Mouse (Mus musculus): ENCODE results near the gene Pip5k1b. TPM values are rescaled to one million over a fixed set of nuclear protein-coding genes. Genes with fewer than 3 reads are reported as not detected.

Pip5k1b gene
- polyA plus RNA-seq, 1 experiment from 2014 or later = 1.3 TPM

DNA sequence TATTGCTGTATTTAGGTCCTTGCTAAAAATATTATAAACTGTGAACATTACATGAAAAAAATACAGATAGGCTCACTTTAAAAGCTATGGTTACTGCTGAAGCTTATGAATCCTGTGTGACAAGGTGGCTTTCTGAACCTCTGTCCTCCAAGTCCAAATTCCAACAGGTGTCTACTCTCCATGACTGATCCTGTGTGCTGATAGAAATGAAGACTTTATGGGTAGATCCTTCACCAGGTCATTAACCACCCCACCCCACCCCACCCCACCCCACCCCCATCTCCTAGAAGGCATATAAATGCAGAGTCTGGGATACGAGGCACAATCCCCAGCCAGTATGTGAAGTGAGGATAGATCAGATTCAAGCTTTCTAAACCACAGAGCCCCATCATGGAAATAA lies 16.6 kb downstream of the Pip5k1b start:
- Histone ChIP-seq H3K27me3 (ENCODE audit: control insufficient read depth, insufficient read depth, low read length) (no peaks in the 10 kb centered on the region), H3K4me1 (ENCODE audit: control insufficient read depth, insufficient read depth, low read length) (no peaks in the 10 kb centered on the region), H3K4me2 (ENCODE audit: low read depth) (no peak overlapping the region), H3K27ac (ENCODE audit: low read depth, low read length) (no peak overlapping the region), H3K9me3 (ENCODE audit: control insufficient read depth, low read length) (no peaks in the 10 kb centered on the region), H3K9ac (ENCODE audit: low read length) (no peak overlapping the region), H3K36me3 (ENCODE audit: control insufficient read depth, insufficient read depth, low read length) (no peaks in the 10 kb centered on the region), H3K4me3 (ENCODE audit: low read depth, low read length) (no peak overlapping the region)
- WGBS = 93% methylated on average over 1 of the region's 1 CpGs
- ATAC-seq (ENCODE audit: insufficient read depth, low FRiP score, low TSS enrichment) = no peak
- DNase-seq (ENCODE audit: low spot score) = no peak

DNA sequence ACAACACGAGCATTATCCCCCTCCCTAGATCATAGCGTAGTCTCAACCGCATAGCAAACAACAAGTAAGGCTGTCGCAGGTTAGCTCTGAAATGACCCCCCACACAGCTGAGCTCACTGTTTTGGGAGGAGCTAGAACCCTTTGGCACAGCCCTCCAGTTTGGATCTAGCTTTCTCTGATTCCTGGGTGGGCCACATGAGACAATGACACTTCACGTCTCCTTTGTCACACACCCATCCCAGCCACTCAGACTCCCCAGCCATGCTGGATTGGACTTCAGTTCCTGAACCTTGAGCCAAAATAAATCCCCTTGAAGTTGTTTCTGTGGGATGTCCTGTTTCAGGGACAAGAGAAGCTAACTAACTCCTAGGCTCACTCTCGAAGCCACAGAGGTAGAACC lies 17.5 kb downstream of the Pip5k1b start:
- 93% methylated on average over 6 of the region's 6 CpGs for WGBS
- Histone ChIP-seq H3K4me1 (ENCODE audit: control insufficient read depth, insufficient read depth, low read length) (no peaks in the 10 kb centered on the region), H3K9me3 (ENCODE audit: control insufficient read depth, low read length) (no peaks in the 10 kb centered on the region), H3K27me3 (ENCODE audit: control insufficient read depth, insufficient read depth, low read length) (no peaks in the 10 kb centered on the region), H3K4me3 (ENCODE audit: low read depth, low read length) (no peak overlapping the region), H3K9ac (ENCODE audit: low read length) (no peak overlapping the region), H3K36me3 (ENCODE audit: control insufficient read depth, insufficient read depth, low read length) (no peaks in the 10 kb centered on the region), H3K4me2 (ENCODE audit: low read depth) (no peak overlapping the region), H3K27ac (ENCODE audit: low read depth, low read length) (no peak overlapping the region)
- no peak for ATAC-seq (ENCODE audit: insufficient read depth, low FRiP score, low TSS enrichment)
- no peak for DNase-seq (ENCODE audit: low spot score)

DNA sequence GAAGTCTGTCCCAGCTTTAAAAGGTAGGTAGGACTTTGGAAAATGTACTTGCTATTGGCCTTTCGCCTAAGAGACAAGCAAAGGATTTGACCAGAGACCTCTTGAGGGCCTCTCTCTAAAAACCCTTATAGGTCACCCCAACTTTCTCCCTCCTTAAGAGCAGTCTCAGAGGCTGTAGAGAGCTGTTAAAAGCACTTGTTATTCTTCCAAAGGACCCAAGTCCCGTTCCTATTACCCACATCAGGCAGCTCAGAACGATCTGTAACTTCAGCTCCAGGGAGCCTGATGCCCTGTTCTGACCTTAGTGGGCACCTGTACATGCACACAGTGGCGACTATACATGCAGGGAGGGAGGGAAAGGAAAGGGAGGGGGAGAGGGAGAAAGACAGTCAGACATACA lies 18.0 kb downstream of the Pip5k1b start:
- H3K9me3 ChIP-seq (ENCODE audit: control insufficient read depth, low read length) = no peaks in the 10 kb centered on the region
- DNase-seq (ENCODE audit: low spot score) (no peak), ATAC-seq (ENCODE audit: insufficient read depth, low FRiP score, low TSS enrichment) (no peak)
- no peaks in the 10 kb centered on the region for H3K4me1 ChIP-seq (ENCODE audit: control insufficient read depth, insufficient read depth, low read length)
- WGBS = 80% methylated on average over 4 of the region's 4 CpGs
- no peak overlapping the region for H3K9ac ChIP-seq (ENCODE audit: low read length)
- no peak overlapping the region for H3K4me3 ChIP-seq (ENCODE audit: low read depth, low read length)
- H3K4me2 ChIP-seq (ENCODE audit: low read depth) = no peak overlapping the region
- H3K36me3 ChIP-seq (ENCODE audit: control insufficient read depth, insufficient read depth, low read length) = no peaks in the 10 kb centered on the region
- no peak overlapping the region for H3K27ac ChIP-seq (ENCODE audit: low read depth, low read length)
- H3K27me3 ChIP-seq (ENCODE audit: control insufficient read depth, insufficient read depth, low read length) = no peaks in the 10 kb centered on the region

DNA sequence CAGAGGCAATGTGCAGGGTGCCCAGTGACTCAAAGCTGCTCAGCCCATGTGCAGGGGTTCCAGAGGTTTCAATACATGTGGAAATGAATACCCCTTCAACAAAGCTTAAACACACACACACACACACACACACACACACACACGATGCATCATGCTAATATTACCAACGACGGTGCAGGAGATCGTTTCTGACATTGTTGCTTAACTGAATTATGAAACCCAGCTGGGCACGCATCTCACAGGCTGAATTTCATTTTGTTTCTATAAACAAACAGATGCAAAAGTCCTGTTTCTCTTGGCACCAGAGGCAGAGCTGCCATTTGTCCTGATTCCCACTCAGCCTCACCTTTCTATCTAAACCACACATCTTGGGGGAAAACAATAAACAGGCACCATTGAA lies 18.8 kb downstream of the Pip5k1b start:
- ATAC-seq (ENCODE audit: insufficient read depth, low FRiP score, low TSS enrichment) (no peak), DNase-seq (ENCODE audit: low spot score) (no peak)
- Histone ChIP-seq H3K9me3 (ENCODE audit: control insufficient read depth, low read length) (no peaks in the 10 kb centered on the region), H3K27ac (ENCODE audit: low read depth, low read length) (no peak overlapping the region), H3K4me2 (ENCODE audit: low read depth) (no peak overlapping the region), H3K36me3 (ENCODE audit: control insufficient read depth, insufficient read depth, low read length) (no peaks in the 10 kb centered on the region), H3K9ac (ENCODE audit: low read length) (no peak overlapping the region), H3K4me3 (ENCODE audit: low read depth, low read length) (no peak overlapping the region), H3K4me1 (ENCODE audit: control insufficient read depth, insufficient read depth, low read length) (no peaks in the 10 kb centered on the region), H3K27me3 (ENCODE audit: control insufficient read depth, insufficient read depth, low read length) (no peaks in the 10 kb centered on the region)
- WGBS = 92% methylated on average over 5 of the region's 5 CpGs

DNA sequence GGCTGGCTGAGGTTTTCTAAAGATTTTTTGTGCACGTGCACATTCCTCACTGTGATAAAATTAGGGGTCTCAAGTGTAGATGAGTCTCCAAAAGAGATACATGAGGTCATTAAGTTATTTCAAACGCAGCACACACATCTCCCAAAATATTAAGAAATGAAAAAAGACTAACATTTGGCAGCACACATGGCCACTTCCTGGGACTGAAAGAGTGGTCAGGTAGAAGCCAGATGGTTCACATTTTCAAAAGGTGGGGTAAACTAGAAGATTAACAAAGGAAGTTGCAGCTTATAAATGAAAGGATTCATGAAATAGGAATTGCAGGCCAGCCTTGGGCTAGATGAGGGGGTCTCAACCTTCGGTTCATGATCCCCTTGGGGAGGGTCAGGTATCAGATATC lies 19.4 kb downstream of the Pip5k1b start:
- ATAC-seq (ENCODE audit: insufficient read depth, low FRiP score, low TSS enrichment) = no peak
- Histone ChIP-seq H3K36me3 (ENCODE audit: control insufficient read depth, insufficient read depth, low read length) (no peaks in the 10 kb centered on the region), H3K4me1 (ENCODE audit: control insufficient read depth, insufficient read depth, low read length) (no peaks in the 10 kb centered on the region), H3K27me3 (ENCODE audit: control insufficient read depth, insufficient read depth, low read length) (no peaks in the 10 kb centered on the region), H3K9ac (ENCODE audit: low read length) (no peak overlapping the region), H3K4me3 (ENCODE audit: low read depth, low read length) (no peak overlapping the region), H3K4me2 (ENCODE audit: low read depth) (no peak overlapping the region), H3K27ac (ENCODE audit: low read depth, low read length) (no peak overlapping the region), H3K9me3 (ENCODE audit: control insufficient read depth, low read length) (no peaks in the 10 kb centered on the region)
- no peak for DNase-seq (ENCODE audit: low spot score)
- whole genome bisulfite sequencing = 87% methylated on average over 3 of the region's 3 CpGs

DNA sequence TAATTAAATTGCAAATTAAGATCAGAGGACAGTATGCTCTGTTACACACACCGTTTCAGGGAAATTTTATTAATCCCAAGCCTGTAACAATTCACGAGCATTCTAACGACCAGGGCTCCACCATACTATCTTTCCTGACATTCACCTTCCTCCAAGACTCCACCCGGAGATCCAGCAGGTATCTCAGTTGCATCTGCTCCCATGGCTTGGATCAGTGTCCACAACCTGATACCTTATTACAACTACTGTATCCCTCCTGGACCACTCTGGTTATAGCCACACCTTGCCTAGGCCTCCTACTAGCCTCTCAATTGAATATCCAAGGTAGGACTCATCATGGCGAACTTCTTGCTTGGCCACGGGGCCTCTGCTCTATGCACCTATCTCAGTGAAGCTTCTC lies 20.5 kb downstream of the Pip5k1b start:
- WGBS = 91% methylated on average over 6 of the region's 6 CpGs
- Histone ChIP-seq H3K4me1 (ENCODE audit: control insufficient read depth, insufficient read depth, low read length) (no peaks in the 10 kb centered on the region), H3K9me3 (ENCODE audit: control insufficient read depth, low read length) (no peaks in the 10 kb centered on the region), H3K36me3 (ENCODE audit: control insufficient read depth, insufficient read depth, low read length) (no peaks in the 10 kb centered on the region), H3K4me3 (ENCODE audit: low read depth, low read length) (no peak overlapping the region), H3K27ac (ENCODE audit: low read depth, low read length) (no peak overlapping the region), H3K4me2 (ENCODE audit: low read depth) (no peak overlapping the region), H3K9ac (ENCODE audit: low read length) (no peak overlapping the region), H3K27me3 (ENCODE audit: control insufficient read depth, insufficient read depth, low read length) (no peaks in the 10 kb centered on the region)
- ATAC-seq (ENCODE audit: insufficient read depth, low FRiP score, low TSS enrichment) = no peak
- no peak for DNase-seq (ENCODE audit: low spot score)

DNA sequence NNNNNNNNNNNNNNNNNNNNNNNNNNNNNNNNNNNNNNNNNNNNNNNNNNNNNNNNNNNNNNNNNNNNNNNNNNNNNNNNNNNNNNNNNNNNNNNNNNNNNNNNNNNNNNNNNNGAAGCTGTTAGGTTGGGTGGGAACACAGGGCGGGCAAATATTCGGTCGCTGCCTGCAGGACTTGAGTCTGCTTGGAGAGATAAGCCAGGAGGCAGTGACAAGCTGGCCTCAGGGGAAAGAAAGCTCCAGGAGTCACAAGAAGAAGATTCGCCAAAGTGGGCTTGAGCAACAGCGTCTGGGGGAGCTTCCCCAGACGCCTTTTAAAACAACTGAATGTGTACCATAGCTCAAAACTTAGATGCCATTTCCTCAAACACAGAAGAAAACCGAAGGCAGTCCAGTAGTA lies 20.9 kb downstream of the Pip5k1b start:
- Histone ChIP-seq H3K9me3 (ENCODE audit: control insufficient read depth, low read length) (no peaks in the 10 kb centered on the region), H3K4me3 (ENCODE audit: low read depth, low read length) (no peak overlapping the region), H3K36me3 (ENCODE audit: control insufficient read depth, insufficient read depth, low read length) (no peaks in the 10 kb centered on the region), H3K9ac (ENCODE audit: low read length) (no peak overlapping the region), H3K4me1 (ENCODE audit: control insufficient read depth, insufficient read depth, low read length) (no peaks in the 10 kb centered on the region), H3K4me2 (ENCODE audit: low read depth) (no peak overlapping the region), H3K27ac (ENCODE audit: low read depth, low read length) (no peak overlapping the region), H3K27me3 (ENCODE audit: control insufficient read depth, insufficient read depth, low read length) (no peaks in the 10 kb centered on the region)
- ATAC-seq (ENCODE audit: insufficient read depth, low FRiP score, low TSS enrichment) = no peak
- no peak for DNase-seq (ENCODE audit: low spot score)
- 90% methylated on average over 7 of the region's 7 CpGs for WGBS

DNA sequence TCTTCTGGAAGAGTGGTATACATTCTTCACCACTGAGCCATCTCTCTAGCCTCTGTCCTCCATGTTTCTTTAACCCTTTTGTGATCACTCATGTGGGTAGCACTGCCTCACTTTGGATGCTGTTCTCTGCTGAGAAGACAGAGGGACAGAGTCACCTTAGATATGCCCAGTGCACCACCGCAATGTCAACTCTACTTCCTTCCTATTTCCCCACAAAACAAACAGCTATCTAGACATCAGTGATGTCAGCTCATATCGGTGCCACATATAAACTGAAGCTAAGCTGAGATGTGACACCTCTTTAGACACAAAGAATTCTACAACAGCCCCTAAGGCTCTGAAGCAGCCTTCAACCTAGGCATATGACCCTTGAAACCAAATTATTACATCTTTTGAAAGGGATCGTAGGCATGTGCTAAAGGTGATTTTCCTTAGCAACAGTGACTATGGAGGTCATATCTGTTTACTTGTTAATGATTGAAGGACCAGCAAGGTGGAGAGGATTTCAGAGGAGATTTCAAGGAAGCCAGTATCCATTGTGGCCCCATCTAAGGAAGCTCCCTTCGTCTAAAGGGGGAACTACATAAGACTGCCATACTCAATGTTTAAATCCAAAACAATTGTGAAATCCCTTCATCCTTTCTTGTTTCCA lies 26.6 kb downstream of the Pip5k1b start:
- Histone ChIP-seq H3K9ac (ENCODE audit: low read length) (no peak overlapping the region), H3K4me2 (ENCODE audit: low read depth) (no peak overlapping the region), H3K4me1 (ENCODE audit: control insufficient read depth, insufficient read depth, low read length) (no peaks in the 10 kb centered on the region; the same call in 1 of the 2 replicates), H3K36me3 (ENCODE audit: control insufficient read depth, insufficient read depth, low read length) (no peaks in the 10 kb centered on the region), H3K9me3 (ENCODE audit: control insufficient read depth, low read length) (no peaks in the 10 kb centered on the region), H3K4me3 (ENCODE audit: low read depth, low read length) (no peak overlapping the region), H3K27me3 (ENCODE audit: control insufficient read depth, insufficient read depth, low read length) (no peaks in the 10 kb centered on the region), H3K27ac (ENCODE audit: low read depth, low read length) (no peak overlapping the region)
- no peak for DNase-seq (ENCODE audit: low spot score)
- WGBS = 93% methylated on average over 4 of the region's 4 CpGs
- ATAC-seq (ENCODE audit: insufficient read depth, low FRiP score, low TSS enrichment) = no peak

DNA sequence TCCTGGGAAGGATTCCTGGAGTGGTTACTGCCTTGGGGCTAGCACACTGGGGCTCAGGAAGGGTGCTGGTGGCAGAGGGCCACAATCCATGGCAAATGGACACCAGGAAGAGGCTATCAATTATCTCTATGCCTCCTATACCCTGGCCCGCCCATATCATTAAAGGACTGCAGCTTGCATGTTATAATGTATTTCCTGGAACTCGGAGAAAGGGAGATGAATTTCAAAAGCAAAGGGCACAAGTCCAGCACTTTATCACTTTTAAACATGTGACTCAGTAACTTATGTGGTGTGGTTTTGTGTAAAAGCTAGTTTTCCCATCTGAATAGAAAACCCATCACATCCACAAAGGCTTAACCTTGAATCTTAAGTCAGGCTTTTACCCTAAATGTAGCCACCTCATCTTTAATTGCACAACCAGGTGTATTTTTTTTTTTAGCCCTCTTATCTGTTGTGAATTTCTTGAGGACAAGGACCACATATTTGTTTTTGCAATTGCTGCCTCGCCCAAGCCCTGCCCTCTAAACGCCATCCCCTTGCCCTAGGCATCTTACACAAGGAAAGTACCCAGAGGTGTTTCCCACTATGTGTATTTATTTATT lies 27.4 kb downstream of the Pip5k1b start:
- H3K9ac ChIP-seq (ENCODE audit: low read length) = no peak overlapping the region
- no peak overlapping the region for H3K4me2 ChIP-seq (ENCODE audit: low read depth)
- no peaks in the 10 kb centered on the region; the same call in 1 of the 2 replicates for H3K4me1 ChIP-seq (ENCODE audit: control insufficient read depth, insufficient read depth, low read length)
- no peak overlapping the region for H3K27ac ChIP-seq (ENCODE audit: low read depth, low read length)
- no peaks in the 10 kb centered on the region for H3K9me3 ChIP-seq (ENCODE audit: control insufficient read depth, low read length)
- H3K36me3 ChIP-seq (ENCODE audit: control insufficient read depth, insufficient read depth, low read length) = no peaks in the 10 kb centered on the region
- DNase-seq (ENCODE audit: low spot score) = no peak
- ATAC-seq (ENCODE audit: insufficient read depth, low FRiP score, low TSS enrichment) = no peak
- no peak overlapping the region for H3K4me3 ChIP-seq (ENCODE audit: low read depth, low read length)
- 81% methylated on average over 4 of the region's 4 CpGs for WGBS
- H3K27me3 ChIP-seq (ENCODE audit: control insufficient read depth, insufficient read depth, low read length) = no peaks in the 10 kb centered on the region

All from neural tube, embryonic 11.5 days (tissue).